Mouse (Mus musculus): ENCODE data around the gene Prpf4. TPM values are rescaled to one million over a fixed set of nuclear protein-coding genes. Genes with fewer than 3 reads are reported as not detected.

Prpf4 gene
- total and polyA plus RNA-seq, 3 experiments = 18.1 to 33.7 (median 33.5) TPM

DNA sequence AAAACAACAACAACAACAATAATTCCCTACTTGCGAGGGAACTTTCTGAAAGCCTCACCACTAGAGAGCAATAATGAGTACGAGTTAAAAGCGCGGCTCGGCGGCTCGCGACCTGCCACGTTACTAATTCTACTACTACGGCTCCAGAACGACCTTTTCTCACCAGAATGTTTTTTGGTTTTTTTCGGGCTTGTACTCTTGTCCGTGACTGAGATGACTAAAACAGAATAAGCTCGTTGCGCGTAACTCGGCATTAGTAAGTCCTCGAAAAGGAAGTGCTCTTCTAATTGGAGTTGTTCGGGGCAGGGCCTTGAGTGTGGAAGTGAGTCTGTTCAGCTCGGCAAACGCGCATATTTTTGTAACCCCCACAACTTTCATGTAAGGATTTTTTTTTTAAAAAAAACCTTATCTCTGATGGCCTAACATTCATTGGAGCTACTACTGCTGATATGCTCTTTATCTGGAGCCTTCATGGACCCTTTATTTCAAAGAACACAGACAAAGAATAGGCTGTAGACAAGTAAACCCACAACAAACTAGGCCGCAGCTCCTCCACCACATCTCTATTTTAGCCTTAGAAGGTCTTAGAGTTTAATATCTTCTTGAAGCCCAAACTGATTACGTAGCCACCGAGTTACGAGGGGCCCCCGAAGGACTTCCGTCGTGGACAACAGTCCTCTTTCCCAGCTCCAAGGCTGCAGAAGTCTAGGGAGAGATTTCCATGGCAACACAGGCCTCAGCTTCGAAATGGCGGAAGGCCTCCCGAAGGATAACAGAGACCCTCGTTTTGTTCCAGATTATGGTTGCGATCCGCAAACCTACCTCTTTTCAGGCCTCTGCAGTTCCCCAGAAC, 641 bp upstream of the Prpf4 start:
- Histone ChIP-seq H3K4me1 (ENCODE audit: control insufficient read depth in 1 of 2, insufficient read depth in 2 of 2) (peaks cover 12 to 54% of the 10 kb centered on the region in 2 experiments), H3K9me3 (replicated peaks; ENCODE audit: low read length) (no peaks in the 10 kb centered on the region), H3K27ac (ENCODE audit: insufficient read depth, low read depth) (peak overlapping the region; percentile 65; the same call in 1 of the 2 replicates), H3K4me3 (replicated peaks in 1 of 3; ENCODE audit: low read depth in 2 of 3, low read length in 2 of 3, poor library complexity in 1 of 3) (peak overlapping the region; percentile 77 to 97 (median 80)), H3K36me3 (replicated peaks in 1 of 2; ENCODE audit: control insufficient read depth in 1 of 2, insufficient read depth in 1 of 2, low read length in 1 of 2) (peaks cover 20 to 54% of the 10 kb centered on the region in 2 experiments), H3K79me2 (replicated peaks; ENCODE audit: control insufficient read depth, extremely low read depth, insufficient read depth, poor library complexity, severe bottlenecking) (peaks cover 80% of the 10 kb centered on the region), H3K9ac (ENCODE audit: insufficient read depth, low read depth) (peak overlapping the region; percentile 95), H3K4me2 (ENCODE audit: insufficient read depth, low read depth, poor library complexity, severe bottlenecking) (no peak overlapping the region; the same call in 1 of the 2 replicates), H3K27me3 (replicated peaks) (no peaks in the 10 kb centered on the region)
- in situ Hi-C loops (cut with MboI; ENCODE audit: low pct_ligation_motif_present, low pct_unique_long_range_greater_than_20kb, low sequenced_read_pairs) = loop anchor here (10.0 kb wide), 1 partner anchor 97 kb away; the partner anchor contains the start of gene Hdhd3
- DNase-seq (ENCODE audit: extremely low read depth) = peak; percentile 66
- dilution Hi-C loops (cut with MboI; ENCODE audit: extremely low pct_ligation_motif_present, extremely low pct_unique_long_range_greater_than_20kb, low sequenced_read_pairs) = no loop called here
- peak in 1 of 2 experiments; percentile 67; a peak in 2 of 4 replicates for TF ChIP-seq CTCF (conservative IDR thresholded peaks at IDR 0.05 in 1 of 2, IDR thresholded peaks at IDR 0.05 in 1 of 2; ENCODE audit: low read depth in 2 of 2, low read length in 2 of 2)
- no peak for TF ChIP-seq IRF4 (IDR thresholded peaks at IDR 0.05; ENCODE audit: low read depth, low read length)
- TF ChIP-seq UBTF (IDR thresholded peaks at IDR 0.05; ENCODE audit: low read depth, low read length) = no peak
- TF ChIP-seq MAZ (IDR thresholded peaks at IDR 0.05; ENCODE audit: low read depth, low read length) = no peak
- 0 out of 2 replicates have a peak, but pooled peaks have one; percentile 22 for TF ChIP-seq NELFE (IDR thresholded peaks at IDR 0.05; ENCODE audit: low read depth, low read length)
- no peak for TF ChIP-seq RCOR1 (conservative IDR thresholded peaks at IDR 0.05; ENCODE audit: low read depth, low read length)
- no peak for TF ChIP-seq MEF2A (IDR thresholded peaks at IDR 0.05; ENCODE audit: borderline replicate concordance, low read depth, low read length)
- peak; percentile 63; the same call in 1 of the 2 replicates for TF ChIP-seq POLR2A (IDR thresholded peaks at IDR 0.05; ENCODE audit: low read depth, low read length)
- peak; percentile 21; the same call in 1 of the 2 replicates for TF ChIP-seq HCFC1 (IDR thresholded peaks at IDR 0.05; ENCODE audit: low read depth, low read length)
- TF ChIP-seq MYC (IDR thresholded peaks at IDR 0.05; ENCODE audit: low read depth, low read length) = peak; percentile 72; the same call in 1 of the 2 replicates
- no peak for TF ChIP-seq MAFK (IDR thresholded peaks at IDR 0.05; ENCODE audit: insufficient replicate concordance, low read length)
- TF ChIP-seq ZMIZ1 (IDR thresholded peaks at IDR 0.05; ENCODE audit: low read depth, low read length) = no peak
- TF ChIP-seq BHLHE40 (IDR thresholded peaks at IDR 0.05; ENCODE audit: low read depth, low read length) = 0 out of 2 replicates have a peak, but pooled peaks have one; percentile 9
- peak; percentile 74; the same call in 1 of the 2 replicates for TF ChIP-seq SIN3A (IDR thresholded peaks at IDR 0.05; ENCODE audit: low read length)
- no peak for TF ChIP-seq ZC3H11A (IDR thresholded peaks at IDR 0.05; ENCODE audit: low read depth, low read length)
- TF ChIP-seq TCF12 (IDR thresholded peaks at IDR 0.05; ENCODE audit: low read depth, low read length) = peak; percentile 55; the same call in 1 of the 2 replicates
- no peak for TF ChIP-seq E2F4 (IDR thresholded peaks at IDR 0.05; ENCODE audit: insufficient replicate concordance, low read depth, low read length)
- no peak for TF ChIP-seq ZNF384 (IDR thresholded peaks at IDR 0.05; ENCODE audit: low read depth, low read length)
- TF ChIP-seq RAD21 (IDR thresholded peaks at IDR 0.05; ENCODE audit: low read depth, low read length) = no peak; the same call in 1 of the 2 replicates
- TF ChIP-seq MAX (IDR thresholded peaks at IDR 0.05; ENCODE audit: low read length) = 0 out of 2 replicates have a peak, but pooled peaks have one; percentile 57
- TF ChIP-seq USF1 (IDR thresholded peaks at IDR 0.05; ENCODE audit: low read depth, low read length) = no peak
- TF ChIP-seq PAX5 (IDR thresholded peaks at IDR 0.05; ENCODE audit: low read length) = no peak
- peak; percentile 49 for TF ChIP-seq MXI1 (IDR thresholded peaks at IDR 0.05; ENCODE audit: low read depth, low read length)
- TF ChIP-seq EP300 (IDR thresholded peaks at IDR 0.05; ENCODE audit: low read length) = no peak
- no peak for TF ChIP-seq CHD2 (IDR thresholded peaks at IDR 0.05; ENCODE audit: low read length)
- TF ChIP-seq TBP (conservative IDR thresholded peaks at IDR 0.05; ENCODE audit: low read depth, low read length) = 0 out of 2 replicates have a peak, but pooled peaks have one; percentile 13
- TF ChIP-seq JUND (conservative IDR thresholded peaks at IDR 0.05; ENCODE audit: low read depth, low read length) = no peak
- TF ChIP-seq NRF1 (IDR thresholded peaks at IDR 0.05; ENCODE audit: low read depth, low read length) = no peak
- TF ChIP-seq CHD1 (IDR thresholded peaks at IDR 0.05; ENCODE audit: low read depth, low read length) = no peak
- no peak for TF ChIP-seq KAT2A (IDR thresholded peaks at IDR 0.05; ENCODE audit: insufficient replicate concordance, low read length)
- TF ChIP-seq ETS1 (conservative IDR thresholded peaks at IDR 0.05; ENCODE audit: low read depth, low read length) = no peak
- no peak for TF ChIP-seq POLR2AphosphoS2 (IDR thresholded peaks at IDR 0.05; ENCODE audit: low read depth, low read length)
- TF ChIP-seq SMC3 (IDR thresholded peaks at IDR 0.05; ENCODE audit: low read depth, low read length) = peak; percentile 40; the same call in 1 of the 2 replicates
